Mouse (Mus musculus): ENCODE data around the gene Olfr709-ps1. TPM values are rescaled to one million over a fixed set of nuclear protein-coding genes. Genes with fewer than 3 reads are reported as not detected.
"Not testable (repeated sequence)": the region's sequence is repeated elsewhere in the genome, so short reads cannot be mapped to it uniquely, and the experiment has no call there.

Gene Olfr709-ps1
- not detected in 2 replicates for polyA plus RNA-seq (2012; rRNA removed)

DNA sequence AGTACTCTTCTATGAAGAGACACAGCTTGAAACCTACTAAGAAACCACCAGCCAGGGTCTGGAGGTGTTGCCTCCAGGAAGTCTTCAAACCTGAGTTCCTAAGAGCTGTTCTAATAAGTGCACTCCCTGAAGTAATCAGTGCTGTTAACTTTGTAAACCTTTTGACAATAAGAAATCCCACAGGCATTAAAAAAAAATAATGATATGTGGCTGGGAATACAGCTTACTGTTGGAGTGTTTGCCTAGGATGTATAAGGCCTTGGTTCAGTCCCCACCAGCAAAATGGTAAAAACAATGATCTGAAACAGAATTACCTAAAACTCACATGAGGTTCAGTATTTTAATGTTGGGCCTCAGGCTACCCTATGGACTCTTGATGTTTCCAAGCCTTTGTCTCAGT is at the start of gene Olfr709-ps1:
Gene Olfr709-ps1 (minus strand): TSS at position 101 of the 400 bp plus-strand sequence.
- H3K4me1 ChIP-seq (ENCODE audit: control insufficient read depth, insufficient read depth, low read length), result no peaks in the 10 kb centered on the region
- DNase-seq, result no peak
- TF ChIP-seq POLR2A (IDR thresholded peaks at IDR 0.05; ENCODE audit: borderline replicate concordance, extremely low read depth, low read depth, low read length), result no peak
- TF ChIP-seq CTCF (IDR thresholded peaks at IDR 0.05; ENCODE audit: insufficient read depth, low read length), result no peak
- H3K4me3 ChIP-seq (replicated peaks; ENCODE audit: extremely low read depth, low read depth, low read length), result no peak within 1 kb of the TSS

- no peak for TF ChIP-seq POLR2A (IDR thresholded peaks at IDR 0.05; ENCODE audit: borderline replicate concordance, extremely low read depth, low read depth, low read length)
- TF ChIP-seq CTCF (IDR thresholded peaks at IDR 0.05; ENCODE audit: insufficient read depth, low read length), result no peak
- H3K4me1 ChIP-seq (ENCODE audit: control insufficient read depth, insufficient read depth, low read length), result no peaks in the 10 kb centered on the region
- WGBS, result 49% methylated on average over 1 of the region's 1 CpGs
- H3K4me3 ChIP-seq (replicated peaks; ENCODE audit: extremely low read depth, low read depth, low read length), result no peak within 1 kb of the TSS
- DNase-seq, result no peak
Measured at GRCm38 (mm10) chr7:106975353-106975752, 43.3 kb upstream of the Olfr709-ps1 start, which contains the start of gene Olfr711. Gene Olfr711 (minus strand): TSS chr7:106975453.

- not testable (repeated sequence) for H3K4me3 ChIP-seq (replicated peaks; ENCODE audit: extremely low read depth, low read depth, low read length); DNase-seq; H3K4me1 ChIP-seq (ENCODE audit: control insufficient read depth, insufficient read depth, low read length)
Measured at GRCm38 (mm10) chr7:106967503-106967902, 35.5 kb upstream of the Olfr709-ps1 start.

- no peak within 1 kb of the TSS for H3K4me3 ChIP-seq (replicated peaks; ENCODE audit: extremely low read depth, low read depth, low read length)
- WGBS, result 65% methylated on average over 1 of the region's 1 CpGs
- TF ChIP-seq POLR2A (IDR thresholded peaks at IDR 0.05; ENCODE audit: borderline replicate concordance, extremely low read depth, low read depth, low read length) (no peak), CTCF (IDR thresholded peaks at IDR 0.05; ENCODE audit: insufficient read depth, low read length) (no peak)
- H3K4me1 ChIP-seq (ENCODE audit: control insufficient read depth, insufficient read depth, low read length), result no peaks in the 10 kb centered on the region
- DNase-seq, result no peak
Measured at GRCm38 (mm10) chr7:106963837-106964236, 31.8 kb upstream of the Olfr709-ps1 start, which contains the start of gene Olfr6. Gene Olfr6 (minus strand): TSS chr7:106963937.

DNA sequence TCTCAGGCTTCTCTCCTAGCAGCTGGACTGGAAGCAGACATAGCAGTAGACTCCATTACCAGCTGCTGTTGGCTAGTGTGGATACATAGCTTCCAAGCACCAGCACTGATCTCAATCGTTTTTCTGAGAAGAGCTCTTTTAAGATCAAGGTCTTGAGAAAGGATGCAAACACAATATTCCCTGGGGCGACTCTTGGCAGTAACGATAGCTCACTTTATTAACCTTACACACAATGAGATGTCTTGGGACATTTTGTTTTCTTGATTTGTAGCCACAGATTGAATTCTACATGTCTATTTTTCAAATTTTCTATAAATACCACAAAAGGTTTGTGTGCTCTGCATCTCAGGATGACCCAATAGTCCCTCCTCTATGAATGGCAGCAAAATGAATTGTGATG is 16.2 kb upstream of the Olfr709-ps1 start, which contains the start of gene Olfr710:
Gene Olfr710 (minus strand): TSS at position 101 of the 400 bp plus-strand sequence.
- H3K4me1 ChIP-seq (ENCODE audit: control insufficient read depth, insufficient read depth, low read length), result no peaks in the 10 kb centered on the region
- WGBS, result 74% methylated on average over 3 of the region's 3 CpGs
- TF ChIP-seq POLR2A (IDR thresholded peaks at IDR 0.05; ENCODE audit: borderline replicate concordance, extremely low read depth, low read depth, low read length) (no peak), CTCF (IDR thresholded peaks at IDR 0.05; ENCODE audit: insufficient read depth, low read length) (no peak)
- no peak within 1 kb of the TSS for H3K4me3 ChIP-seq (replicated peaks; ENCODE audit: extremely low read depth, low read depth, low read length)
- DNase-seq, result no peak

GRCm38 (mm10) chr7:106920961-106921360 is 11.1 kb downstream of the Olfr709-ps1 start:
- WGBS, result 84% methylated on average over 4 of the region's 7 CpGs

DNA sequence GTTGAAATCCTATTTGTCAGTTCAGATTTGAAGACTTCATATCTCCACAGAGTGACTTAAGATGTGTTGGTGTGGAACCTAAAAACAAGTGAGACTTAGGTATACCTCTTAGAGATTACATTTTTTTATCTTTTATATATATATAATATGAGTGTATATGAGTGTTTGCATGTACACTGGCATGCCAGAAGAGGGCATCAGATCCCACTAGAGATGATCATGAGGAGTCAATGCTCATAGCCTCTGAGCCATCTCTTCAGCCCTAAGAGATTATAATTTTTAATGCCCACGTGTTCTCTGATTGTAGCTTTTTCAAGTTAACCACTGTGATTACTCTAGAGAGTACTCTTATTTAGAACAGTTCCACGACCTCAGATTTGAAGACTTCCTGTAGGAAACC is 24.3 kb downstream of the Olfr709-ps1 start, which contains the start of gene Olfr1532-ps1:
Gene Olfr1532-ps1 (plus strand): TSS at position 326 of the 400 bp plus-strand sequence.
- no peaks in the 10 kb centered on the region for H3K4me1 ChIP-seq (ENCODE audit: control insufficient read depth, insufficient read depth, low read length)
- TF ChIP-seq POLR2A (IDR thresholded peaks at IDR 0.05; ENCODE audit: borderline replicate concordance, extremely low read depth, low read depth, low read length), result no peak
- no peak for TF ChIP-seq CTCF (IDR thresholded peaks at IDR 0.05; ENCODE audit: insufficient read depth, low read length)
- WGBS, result 50% methylated on average over 2 of the region's 2 CpGs

More at GRCm38 (mm10) chr7:106920961-106921360, 11.1 kb downstream of the Olfr709-ps1 start:
- not testable (repeated sequence) for H3K4me1 ChIP-seq (ENCODE audit: control insufficient read depth, insufficient read depth, low read length); DNase-seq; H3K4me3 ChIP-seq (replicated peaks; ENCODE audit: extremely low read depth, low read depth, low read length)

DNA sequence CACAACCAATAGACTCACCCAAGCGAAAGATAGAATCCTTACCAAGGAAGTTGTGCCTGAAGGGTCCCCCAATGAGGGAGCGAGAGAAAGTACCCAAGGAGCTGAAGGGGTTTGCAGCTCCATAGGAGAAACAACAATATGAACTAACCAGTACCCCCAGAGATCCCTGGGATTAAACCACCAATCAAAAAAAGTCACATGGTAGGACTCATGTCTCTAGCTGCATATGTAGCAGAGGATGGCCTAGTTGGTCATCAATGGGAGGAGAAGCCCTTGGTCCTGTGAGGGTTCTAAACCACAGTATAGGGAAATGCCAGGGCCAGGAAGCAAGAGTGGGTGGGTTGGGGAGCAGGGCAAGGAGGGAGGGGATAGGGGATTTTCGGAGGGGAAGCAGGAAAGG is 30.9 kb downstream of the Olfr709-ps1 start, which contains the start of gene Olfr707:
Gene Olfr707 (minus strand): TSS at position 101 of the 400 bp plus-strand sequence.
- H3K4me3 ChIP-seq (replicated peaks; ENCODE audit: extremely low read depth, low read depth, low read length); DNase-seq; H3K4me1 ChIP-seq (ENCODE audit: control insufficient read depth, insufficient read depth, low read length): not testable (repeated sequence)
- 75% methylated on average over 3 of the region's 3 CpGs for WGBS

More for the DNA sequence above, 24.3 kb downstream of the Olfr709-ps1 start, which contains the start of gene Olfr1532-ps1:
- no peak for DNase-seq
- H3K4me3 ChIP-seq (replicated peaks; ENCODE audit: extremely low read depth, low read depth, low read length), result no peak within 1 kb of the TSS

GRCm38 (mm10) chr7:106888062-106888461 is 44.0 kb downstream of the Olfr709-ps1 start, which contains the start of gene Olfr706:
Gene Olfr706 (minus strand): TSS chr7:106888162.
- no peak for TF ChIP-seq POLR2A (IDR thresholded peaks at IDR 0.05; ENCODE audit: borderline replicate concordance, extremely low read depth, low read depth, low read length)
- no peak for TF ChIP-seq CTCF (IDR thresholded peaks at IDR 0.05; ENCODE audit: insufficient read depth, low read length)
- no peak for DNase-seq
- H3K4me1 ChIP-seq (ENCODE audit: control insufficient read depth, insufficient read depth, low read length), result no peaks in the 10 kb centered on the region
- H3K4me3 ChIP-seq (replicated peaks; ENCODE audit: extremely low read depth, low read depth, low read length), result no peak within 1 kb of the TSS
- WGBS, result 64% methylated on average over 2 of the region's 2 CpGs

- DNase-seq, result no peak
- Histone ChIP-seq H3K4me1 (ENCODE audit: control insufficient read depth, insufficient read depth, low read length) (no peaks in the 10 kb centered on the region), H3K4me3 (replicated peaks; ENCODE audit: extremely low read depth, low read depth, low read length) (no peak within 1 kb of the TSS)
- 68% methylated on average over 3 of the region's 3 CpGs for WGBS
- no peak for TF ChIP-seq CTCF (IDR thresholded peaks at IDR 0.05; ENCODE audit: insufficient read depth, low read length)
- TF ChIP-seq POLR2A (IDR thresholded peaks at IDR 0.05; ENCODE audit: borderline replicate concordance, extremely low read depth, low read depth, low read length), result no peak
Measured at GRCm38 (mm10) chr7:106876791-106877190, 55.2 kb downstream of the Olfr709-ps1 start, which contains the start of gene Olfr705. Gene Olfr705 (minus strand): TSS chr7:106876891.

Other genes starting within 250 kb of the Olfr709-ps1 start
- not detected in 2 replicates for gene Olfr694, start 240.4 kb downstream of the Olfr709-ps1 start, polyA plus RNA-seq (2012; rRNA removed)
- gene Olfr695, start 215.8 kb downstream of the Olfr709-ps1 start, polyA plus RNA-seq (2012; rRNA removed), result not detected in 2 replicates
- gene Olfr697, start 189.8 kb downstream of the Olfr709-ps1 start, polyA plus RNA-seq (2012; rRNA removed), result not detected in 2 replicates
- gene Olfr698, start 176.8 kb downstream of the Olfr709-ps1 start, polyA plus RNA-seq (2012; rRNA removed), result not detected in 2 replicates
- gene Olfr699, start 139.0 kb downstream of the Olfr709-ps1 start, polyA plus RNA-seq (2012; rRNA removed), result not detected in 2 replicates
- gene Olfr700, start 123.4 kb downstream of the Olfr709-ps1 start, polyA plus RNA-seq (2012; rRNA removed), result not detected in 2 replicates
- gene Olfr701, start 118.1 kb downstream of the Olfr709-ps1 start, polyA plus RNA-seq (2012; rRNA removed), result not detected in 2 replicates
- gene Olfr702, start 98.3 kb downstream of the Olfr709-ps1 start, polyA plus RNA-seq (2012; rRNA removed), result not detected in 2 replicates
- gene Olfr703, start 88.9 kb downstream of the Olfr709-ps1 start, polyA plus RNA-seq (2012; rRNA removed), result not detected in 2 replicates
- not detected in 2 replicates for gene Olfr704, start 69.0 kb downstream of the Olfr709-ps1 start, polyA plus RNA-seq (2012; rRNA removed)
- gene Olfr705, start 55.3 kb downstream of the Olfr709-ps1 start, polyA plus RNA-seq (2012; rRNA removed), result not detected in 2 replicates
- not detected in 2 replicates for gene Olfr706, start 44.1 kb downstream of the Olfr709-ps1 start, polyA plus RNA-seq (2012; rRNA removed)
- gene Olfr707, start 31.0 kb downstream of the Olfr709-ps1 start, polyA plus RNA-seq (2012; rRNA removed), result not detected in 2 replicates
- gene Olfr1532-ps1, start 24.2 kb downstream of the Olfr709-ps1 start, polyA plus RNA-seq (2012; rRNA removed), result not detected in 2 replicates
- not detected in 2 replicates for gene Olfr710, start 16.1 kb upstream of the Olfr709-ps1 start, polyA plus RNA-seq (2012; rRNA removed)
- not detected in 2 replicates for gene Olfr6, start 31.7 kb upstream of the Olfr709-ps1 start, polyA plus RNA-seq (2012; rRNA removed)
- gene Olfr711, start 43.2 kb upstream of the Olfr709-ps1 start, polyA plus RNA-seq (2012; rRNA removed), result not detected in 2 replicates
- gene Olfr2, start 73.9 kb upstream of the Olfr709-ps1 start, polyA plus RNA-seq (2012; rRNA removed), result not detected in 2 replicates
- not detected in 2 replicates for gene Olfr713, start 99.0 kb upstream of the Olfr709-ps1 start, polyA plus RNA-seq (2012; rRNA removed)
- not detected in 2 replicates for gene Olfr714, start 138.8 kb upstream of the Olfr709-ps1 start, polyA plus RNA-seq (2012; rRNA removed)
- not detected in 2 replicates for gene Olfr17, start 161.0 kb upstream of the Olfr709-ps1 start, polyA plus RNA-seq (2012; rRNA removed)
- not detected in 2 replicates for gene Olfr715b, start 178.2 kb upstream of the Olfr709-ps1 start, polyA plus RNA-seq (2012; rRNA removed)
- not detected in 2 replicates for gene Olfr715, start 198.9 kb upstream of the Olfr709-ps1 start, polyA plus RNA-seq (2012; rRNA removed)
- not detected in 2 replicates for gene Olfr716, start 206.1 kb upstream of the Olfr709-ps1 start, polyA plus RNA-seq (2012; rRNA removed)
- not detected in 2 replicates for gene Nlrp14, start 234.8 kb upstream of the Olfr709-ps1 start, polyA plus RNA-seq (2012; rRNA removed)